Comparison of ENCODE assay signal across 25 mouse cellular contexts in genomic region chr15:78300773-78301172, GRCm38 (mm10). TPM values are rescaled to one million over a fixed set of nuclear protein-coding genes. Genes with fewer than 3 reads are reported as not detected.
DNase-seq lines count a peak whose midpoint lies in the region; ATAC-seq lines count a peak whose summit lies in the region.
"Had no signal": no experiment of that assay in that cellular context is flagged by ENCODE, and none has a peak within 500 bp of the region (broad histone marks: within the 10 kb centered on the region; RNA-seq: fewer than 3 reads in every experiment).

No protein-coding gene starts in this region.

- peak; percentile 5 for DNase-seq in embryonic facial prominence, embryonic 14.5 days (ENCODE audit: low spot score)
- DNase-seq in embryonic facial prominence, embryonic 10.5 days (ENCODE audit: low spot score), result no peak
- peak; percentile 68 for DNase-seq in NIH3T3 (ENCODE audit: low read depth)
- DNase-seq in fat pad, adult 2 months (ENCODE audit: extremely low read depth, low read depth, low spot score), result peak; percentile 2
- DNase-seq in retina, postnatal 1 day, result no peak
- DNase-seq: cerebellum, adult 2 months; cerebellum, postnatal 25 days; gastrocnemius, postnatal 10 days; heart, adult 18-20 months; heart, postnatal 14 days; kidney, adult 11 months; lung, postnatal 4 days; thymus, postnatal 25 days had no signal

- H3K27me3 ChIP-seq in embryonic facial prominence, embryonic 14.5 days (replicated peaks; ENCODE audit: control insufficient read depth, insufficient read depth, low read length), result no peaks in the 10 kb centered on the region
- no peaks in the 10 kb centered on the region for H3K27me3 ChIP-seq in embryonic facial prominence, embryonic 10.5 days (replicated peaks; ENCODE audit: low read depth, poor library complexity, severe bottlenecking)
- no peaks in the 10 kb centered on the region for H3K27me3 ChIP-seq in heart, embryonic 11.5 days (ENCODE audit: control insufficient read depth, insufficient read depth, low read length)
- H3K27me3 ChIP-seq: embryonic facial prominence, embryonic 13.5 days; heart, embryonic 13.5 days; kidney, embryonic 15.5 days; neural tube, embryonic 15.5 days; stomach, embryonic 15.5 days had no signal

- no peak overlapping the region for H3K27ac ChIP-seq in embryonic facial prominence, embryonic 14.5 days (replicated peaks; ENCODE audit: low read depth, low read length)
- H3K27ac ChIP-seq in embryonic facial prominence, embryonic 10.5 days (replicated peaks), result no peak overlapping the region
- H3K27ac ChIP-seq in heart, embryonic 11.5 days (ENCODE audit: low read depth, low read length), result no peak overlapping the region
- H3K27ac ChIP-seq: embryonic facial prominence, embryonic 13.5 days; forebrain, embryonic 10.5 days; heart, embryonic 13.5 days; hindbrain, postnatal 0 days; kidney, embryonic 15.5 days; limb, embryonic 10.5 days; neural tube, embryonic 15.5 days; stomach, embryonic 15.5 days had no signal

- no peaks in the 10 kb centered on the region for H3K36me3 ChIP-seq in embryonic facial prominence, embryonic 14.5 days (ENCODE audit: control insufficient read depth, insufficient read depth, low read length)
- no peaks in the 10 kb centered on the region for H3K36me3 ChIP-seq in embryonic facial prominence, embryonic 10.5 days (replicated peaks)
- no peaks in the 10 kb centered on the region for H3K36me3 ChIP-seq in heart, embryonic 11.5 days (ENCODE audit: control insufficient read depth, insufficient read depth, low read length)
- H3K36me3 ChIP-seq: embryonic facial prominence, embryonic 13.5 days; forebrain, embryonic 10.5 days; heart, embryonic 13.5 days; kidney, embryonic 15.5 days; limb, embryonic 10.5 days; neural tube, embryonic 15.5 days; stomach, embryonic 15.5 days had no signal

- no peak overlapping the region for H3K4me3 ChIP-seq in embryonic facial prominence, embryonic 14.5 days (ENCODE audit: low read depth, low read length)
- H3K4me3 ChIP-seq in embryonic facial prominence, embryonic 10.5 days, result no peak overlapping the region
- no peak overlapping the region for H3K4me3 ChIP-seq in heart, embryonic 11.5 days (ENCODE audit: low read depth, low read length)
- H3K4me3 ChIP-seq: embryonic facial prominence, embryonic 13.5 days; forebrain, embryonic 10.5 days; heart, embryonic 13.5 days; kidney, embryonic 15.5 days; limb, embryonic 10.5 days; neural tube, embryonic 15.5 days; stomach, embryonic 15.5 days had no signal

- no peak for ATAC-seq in embryonic facial prominence, embryonic 14.5 days (ENCODE audit: low read depth)
- ATAC-seq in heart, embryonic 11.5 days (replicated peaks; ENCODE audit: insufficient number of reproducible peaks, low FRiP score, low TSS enrichment), result no peak
- no peak for ATAC-seq in erythroblast, adult 5-6 weeks (replicated peaks; ENCODE audit: low FRiP score, poor library complexity, severe bottlenecking)
- ATAC-seq: forebrain, embryonic 16.5 days; hindbrain, postnatal 0 days; midbrain, embryonic 16.5 days had no signal

- no peak overlapping the region for H3K4me2 ChIP-seq in embryonic facial prominence, embryonic 14.5 days (ENCODE audit: low read depth, low read length)
- no peak overlapping the region for H3K4me2 ChIP-seq in heart, embryonic 11.5 days
- H3K4me2 ChIP-seq: embryonic facial prominence, embryonic 13.5 days; heart, embryonic 13.5 days; kidney, embryonic 15.5 days; neural tube, embryonic 15.5 days; stomach, embryonic 15.5 days had no signal

- H3K9me3 ChIP-seq in embryonic facial prominence, embryonic 14.5 days (ENCODE audit: control insufficient read depth, low read length), result no peaks in the 10 kb centered on the region
- no peaks in the 10 kb centered on the region for H3K9me3 ChIP-seq in embryonic facial prominence, embryonic 10.5 days
- H3K9me3 ChIP-seq in heart, embryonic 11.5 days (replicated peaks; ENCODE audit: control insufficient read depth, low read length), result no peaks in the 10 kb centered on the region
- H3K9me3 ChIP-seq: embryonic facial prominence, embryonic 13.5 days; forebrain, embryonic 10.5 days; heart, embryonic 13.5 days; kidney, embryonic 15.5 days; limb, embryonic 10.5 days; neural tube, embryonic 15.5 days; stomach, embryonic 15.5 days had no signal

- H3K4me1 ChIP-seq in embryonic facial prominence, embryonic 14.5 days (ENCODE audit: control insufficient read depth, insufficient read depth, low read length), result no peaks in the 10 kb centered on the region
- H3K4me1 ChIP-seq in embryonic facial prominence, embryonic 10.5 days, result no peaks in the 10 kb centered on the region
- no peaks in the 10 kb centered on the region for H3K4me1 ChIP-seq in heart, embryonic 11.5 days (ENCODE audit: control insufficient read depth, insufficient read depth, low read length)
- H3K4me1 ChIP-seq: embryonic facial prominence, embryonic 13.5 days; forebrain, embryonic 10.5 days; heart, embryonic 13.5 days; kidney, embryonic 15.5 days; limb, embryonic 10.5 days; neural tube, embryonic 15.5 days; stomach, embryonic 15.5 days had no signal

- H3K9ac ChIP-seq in embryonic facial prominence, embryonic 14.5 days (ENCODE audit: low read depth, low read length), result no peak overlapping the region
- H3K9ac ChIP-seq in heart, embryonic 11.5 days (ENCODE audit: low read depth, low read length), result no peak overlapping the region
- H3K9ac ChIP-seq: embryonic facial prominence, embryonic 13.5 days; heart, embryonic 13.5 days; kidney, embryonic 15.5 days; neural tube, embryonic 15.5 days; stomach, embryonic 15.5 days had no signal

RNA-seq across cellular contexts. Expression of gene Csf2rb2, which starts 4.7 kb away (rescaled TPM):
- polyA plus RNA-seq in embryonic facial prominence, embryonic 14.5 days (2014; fragmentation: Nextera tagmentation; extraction: Ambion mirVana), result 0.71 and 1.3 TPM in 2 replicates
- 0.48 and 0.51 TPM in 2 replicates for polyA plus RNA-seq in embryonic facial prominence, embryonic 10.5 days (2016; fragmentation: Nextera tagmentation; extraction: Ambion mirVana)
- 0.80 and 1.00 TPM in 2 replicates for polyA plus RNA-seq in heart, embryonic 11.5 days (2014; fragmentation: Nextera tagmentation; extraction: Ambion mirVana)
- 6.5 and 6.9 TPM in 2 replicates for total RNA-seq in erythroblast, adult 5-6 weeks (2015; ENCODE audit: low replicate concordance)
- total RNA-seq in erythroblast, adult 5-6 weeks (2017; ENCODE audit: low replicate concordance), result 0.98 and 1.4 TPM in 2 replicates

RNA-seq across cellular contexts. Expression of gene Csf2rb, which starts 24.8 kb away (rescaled TPM):
- 4.2 and 4.6 TPM in 2 replicates for polyA plus RNA-seq in embryonic facial prominence, embryonic 14.5 days (2014; fragmentation: Nextera tagmentation; extraction: Ambion mirVana)
- polyA plus RNA-seq in embryonic facial prominence, embryonic 10.5 days (2016; fragmentation: Nextera tagmentation; extraction: Ambion mirVana), result 2.1 and 2.2 TPM in 2 replicates
- polyA plus RNA-seq in heart, embryonic 11.5 days (2014; fragmentation: Nextera tagmentation; extraction: Ambion mirVana), result 6.5 and 6.6 TPM in 2 replicates
- total RNA-seq in erythroblast, adult 5-6 weeks (2015; ENCODE audit: low replicate concordance), result 32.8 and 34.8 TPM in 2 replicates
- total RNA-seq in erythroblast, adult 5-6 weeks (2017; ENCODE audit: low replicate concordance), result 11.4 and 47.2 TPM in 2 replicates

RNA-seq across cellular contexts. Expression of gene Ncf4, which starts 56.2 kb away (rescaled TPM):
- 5.2 and 7.0 TPM in 2 replicates for polyA plus RNA-seq in embryonic facial prominence, embryonic 14.5 days (2014; fragmentation: Nextera tagmentation; extraction: Ambion mirVana)
- polyA plus RNA-seq in embryonic facial prominence, embryonic 10.5 days (2016; fragmentation: Nextera tagmentation; extraction: Ambion mirVana), result 4.2 and 6.2 TPM in 2 replicates
- polyA plus RNA-seq in heart, embryonic 11.5 days (2014; fragmentation: Nextera tagmentation; extraction: Ambion mirVana), result 17.6 and 27.3 TPM in 2 replicates
- total RNA-seq in erythroblast, adult 5-6 weeks (2015; ENCODE audit: low replicate concordance), result 95.7 and 115 TPM in 2 replicates
- 33.8 and 63.7 TPM in 2 replicates for total RNA-seq in erythroblast, adult 5-6 weeks (2017; ENCODE audit: low replicate concordance)

Comparison
In these comparisons a context has a peak if more than half of its experiments do, and no peak if none do; other contexts are left out.
1. DNase-seq: peak in embryonic facial prominence, embryonic 14.5 days (single experiment), NIH3T3 (single experiment) and fat pad, adult 2 months (single experiment); none in embryonic facial prominence, embryonic 10.5 days (single experiment) and retina, postnatal 1 day (single experiment).